ENCODE assay signal across 23 mouse cellular contexts in the genomic region with DNA sequence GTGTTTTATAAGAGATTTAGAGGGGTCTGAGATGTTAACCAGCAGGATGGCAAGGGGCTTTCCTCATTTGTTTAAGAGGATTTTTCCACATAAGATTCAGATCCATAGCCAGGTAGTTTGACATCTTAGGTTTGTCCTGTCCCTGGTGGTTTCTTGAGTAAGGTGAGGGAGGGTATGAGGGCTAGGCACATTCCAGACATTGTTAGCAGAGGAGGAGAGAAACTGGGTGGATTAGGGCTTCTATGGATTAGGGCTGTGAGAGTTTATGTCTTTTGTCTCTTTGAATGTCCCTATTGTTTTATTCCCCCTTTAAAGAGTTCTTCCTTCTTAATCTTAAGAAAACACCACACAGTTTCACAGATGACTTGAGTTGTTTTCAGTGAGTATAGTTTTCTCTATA.
"Had no signal": no experiment of that assay in that cellular context is flagged by ENCODE, and none has a peak within 500 bp of the region (broad histone marks: within the 10 kb centered on the region; RNA-seq: fewer than 3 reads in every experiment).

No protein-coding gene starts in this region.

- DNase-seq: gastrocnemius, adult 2 months; gastrocnemius, postnatal 10 days; gastrocnemius, postnatal 25 days; heart, adult 2 months; heart, postnatal 4 days; kidney, adult 18-20 months; kidney, adult 8-10 months; kidney, postnatal 10 days; kidney, postnatal 25 days; layer of hippocampus, adult 9-11 months; layer of hippocampus, postnatal 36 days; liver; liver, embryonic 13.5 days; liver, postnatal 0 days had no signal

- H3K27ac ChIP-seq: gastrocnemius, adult 2 months; heart, adult 2 months; heart, embryonic 13.5 days; heart, embryonic 15.5 days; hindbrain, embryonic 10.5 days; hindbrain, embryonic 12.5 days; hindbrain, embryonic 14.5 days; intestine, embryonic 15.5 days; limb, embryonic 10.5 days; limb, embryonic 12.5 days; liver, embryonic 13.5 days; liver, embryonic 15.5 days had no signal

- H3K4me3 ChIP-seq: gastrocnemius, adult 2 months; heart, adult 2 months; heart, embryonic 13.5 days; heart, embryonic 15.5 days; hindbrain, embryonic 10.5 days; hindbrain, embryonic 12.5 days; intestine, embryonic 15.5 days; limb, embryonic 10.5 days; limb, embryonic 12.5 days; liver, embryonic 13.5 days; liver, embryonic 15.5 days had no signal
